ENCODE assay signal across 8 mouse cellular contexts in genomic region chr3:101110838-101111103, GRCm38 (mm10). TPM values are rescaled to one million over a fixed set of nuclear protein-coding genes. Genes with fewer than 3 reads are reported as not detected.
DNase-seq lines count a peak whose midpoint lies in the region; ATAC-seq and TF ChIP-seq lines count a peak whose summit lies in the region.

No protein-coding gene starts in this region.

- H3K4me2 ChIP-seq in heart, embryonic 13.5 days: peak overlapping the region; percentile 82
- H3K4me2 ChIP-seq in hindbrain, embryonic 13.5 days: peak overlapping the region; percentile 96
- H3K4me2 ChIP-seq in midbrain, embryonic 12.5 days (replicated peaks): peak overlapping the region; percentile 92

- peaks cover 48% of the 10 kb centered on the region for H3K4me1 ChIP-seq in heart, embryonic 13.5 days
- H3K4me1 ChIP-seq in hindbrain, embryonic 13.5 days (replicated peaks): peaks cover 41% of the 10 kb centered on the region
- H3K4me1 ChIP-seq in midbrain, embryonic 12.5 days: peaks cover 45% of the 10 kb centered on the region
- no peaks in the 10 kb centered on the region for H3K4me1 ChIP-seq in cerebellum, adult 2 months (ENCODE audit: control insufficient read depth, insufficient read depth, low read length)

- ATAC-seq in heart, embryonic 13.5 days (ENCODE audit: extremely low read depth, insufficient number of reproducible peaks, low FRiP score, low TSS enrichment): no peak
- peak; percentile 15 for ATAC-seq in hindbrain, embryonic 13.5 days (ENCODE audit: low FRiP score)
- ATAC-seq in midbrain, embryonic 12.5 days (ENCODE audit: low FRiP score, low read depth): peak; percentile 30; the same call in 1 of the 2 replicates

- H3K36me3 ChIP-seq in heart, embryonic 13.5 days: no peaks in the 10 kb centered on the region
- H3K36me3 ChIP-seq in hindbrain, embryonic 13.5 days: no peaks in the 10 kb centered on the region
- H3K36me3 ChIP-seq in midbrain, embryonic 12.5 days: no peaks in the 10 kb centered on the region

- DNase-seq in heart, adult 18-20 months: no peak
- DNase-seq in brain, embryonic 14.5 days (ENCODE audit: low read depth): peak; percentile 74
- no peak for DNase-seq in cerebellum, adult 2 months
- no peak for DNase-seq in adrenal gland, postnatal 14 days
- DNase-seq in thymus, postnatal 36 days: no peak

- peak overlapping the region; percentile 96 for H3K27ac ChIP-seq in heart, embryonic 13.5 days (replicated peaks)
- H3K27ac ChIP-seq in hindbrain, embryonic 13.5 days: no peak overlapping the region
- H3K27ac ChIP-seq in midbrain, embryonic 12.5 days (replicated peaks): peak overlapping the region; percentile 65; the same call in 1 of the 2 replicates
- no peak overlapping the region for H3K27ac ChIP-seq in cerebellum, adult 2 months (ENCODE audit: insufficient read depth, low read length)

- H3K9ac ChIP-seq in heart, embryonic 13.5 days: peak overlapping the region; percentile 97
- peak overlapping the region; percentile 91; the same call in 1 of the 2 replicates for H3K9ac ChIP-seq in hindbrain, embryonic 13.5 days
- peak overlapping the region; percentile 92; the same call in 1 of the 2 replicates for H3K9ac ChIP-seq in midbrain, embryonic 12.5 days (replicated peaks)

- H3K9me3 ChIP-seq in heart, embryonic 13.5 days: no peaks in the 10 kb centered on the region
- no peaks in the 10 kb centered on the region for H3K9me3 ChIP-seq in hindbrain, embryonic 13.5 days
- no peaks in the 10 kb centered on the region for H3K9me3 ChIP-seq in midbrain, embryonic 12.5 days

- H3K27me3 ChIP-seq in heart, embryonic 13.5 days (replicated peaks): no peaks in the 10 kb centered on the region
- 0 out of 2 replicates have a peak, but pooled peaks cover 12% of the 10 kb centered on the region for H3K27me3 ChIP-seq in hindbrain, embryonic 13.5 days
- H3K27me3 ChIP-seq in midbrain, embryonic 12.5 days: peaks cover 39% of the 10 kb centered on the region
- no peaks in the 10 kb centered on the region; the same call in 1 of the 2 replicates for H3K27me3 ChIP-seq in cerebellum, adult 2 months (ENCODE audit: control insufficient read depth, insufficient read depth, low read length)

- no peak for TF ChIP-seq CTCF in brain, embryonic 14.5 days (IDR thresholded peaks at IDR 0.05; ENCODE audit: borderline replicate concordance, extremely low read depth, insufficient read depth, insufficient read length)
- TF ChIP-seq CTCF in cerebellum, adult 2 months (IDR thresholded peaks at IDR 0.05; ENCODE audit: borderline replicate concordance, insufficient read depth, low read depth, low read length): no peak

- peak overlapping the region; percentile 90 for H3K4me3 ChIP-seq in heart, embryonic 13.5 days
- H3K4me3 ChIP-seq in hindbrain, embryonic 13.5 days: peak overlapping the region; percentile 86
- peak overlapping the region; percentile 84 for H3K4me3 ChIP-seq in midbrain, embryonic 12.5 days
- H3K4me3 ChIP-seq in cerebellum, adult 2 months (replicated peaks; ENCODE audit: insufficient read depth, low read depth, low read length): no peak overlapping the region

- no peak for TF ChIP-seq POLR2A in brain, embryonic 14.5 days (IDR thresholded peaks at IDR 0.05; ENCODE audit: borderline replicate concordance, extremely low read depth, insufficient read depth, insufficient read length, poor library complexity, severe bottlenecking)
- TF ChIP-seq POLR2A in cerebellum, adult 2 months (IDR thresholded peaks at IDR 0.05; ENCODE audit: borderline replicate concordance, insufficient read depth, low read length): no peak

RNA-seq across cellular contexts. Expression of gene Ptgfrn, which starts 0.7 kb away (rescaled TPM):
- polyA plus RNA-seq in heart, embryonic 13.5 days (2015; fragmentation: Nextera tagmentation; extraction: Ambion mirVana): 5.1 and 6.8 TPM in 2 replicates
- total RNA-seq in heart, adult 18-20 months (2021): 10 to 100 TPM; 19.8 to 21.3 TPM
- polyA plus RNA-seq in brain, embryonic 14.5 days (2012; rRNA removed): 13.6 and 20.8 TPM in 2 replicates
- 2.1 and 2.4 TPM in 2 replicates for polyA plus RNA-seq in hindbrain, embryonic 13.5 days (2015; fragmentation: Nextera tagmentation; extraction: Ambion mirVana)
- 1.9 and 2.6 TPM in 2 replicates for polyA plus RNA-seq in midbrain, embryonic 12.5 days (2016; fragmentation: Nextera tagmentation; extraction: Ambion mirVana)
- polyA plus RNA-seq in cerebellum, adult 2 months (2012; rRNA removed): 4.5 and 4.6 TPM in 2 replicates
- total RNA-seq in adrenal gland, postnatal 14 days (2021): 32.1 and 33.3 TPM in 2 replicates

Comparison
In these comparisons a context has a peak if more than half of its experiments do, and no peak if none do; other contexts are left out.
1. H3K27ac ChIP-seq: peak in heart, embryonic 13.5 days (single experiment) and midbrain, embryonic 12.5 days (single experiment); none in hindbrain, embryonic 13.5 days (single experiment) and cerebellum, adult 2 months (single experiment).
2. Peak in every context shown above with its lines, with median percentiles within 50 percentile points of each other: H3K4me2 ChIP-seq and H3K9ac ChIP-seq.